Mouse (Mus musculus) lung, postnatal 0 days (tissue): ENCODE measurements around the gene Susd3. TPM values are rescaled to one million over a fixed set of nuclear protein-coding genes. Genes with fewer than 3 reads are reported as not detected.

Experiments used
- ATAC-seq: fragments of 200-750 bp; cut with Nextera tagmentation; 2 replicates; pipeline ENCODE4 v1.8.0; 2017; ENCODE audit warnings: moderate library complexity
- DNase-seq: peaks from one replicate; pipeline ENCODE4 v3.0.0-alpha.2; 2016; ENCODE audit warnings: low spot score
- H3K27ac ChIP-seq: fragments of 300-500 bp; sonication (generic); 2 replicates; pipeline ENCODE4 v1.5.1; 2014; ENCODE audit warnings: antibody characterized with exemption, mild to moderate bottlenecking, low read length, mixed read lengths
- H3K27me3 ChIP-seq: fragments of 300-500 bp; sonication (generic); replicated peaks from 2 replicates; pipeline ENCODE4 v1.6.1; 2014; ENCODE audit warnings: low read length, mixed read lengths; ENCODE audit not compliant: insufficient read depth
- H3K36me3 ChIP-seq: fragments of 300-500 bp; sonication (generic); 2 replicates; pipeline ENCODE4 v1.6.1; 2014; ENCODE audit warnings: low read length, mixed read lengths; ENCODE audit not compliant: insufficient read depth
- H3K4me1 ChIP-seq: fragments of 300-500 bp; sonication (generic); 2 replicates; pipeline ENCODE4 v1.6.1; 2014; ENCODE audit warnings: antibody characterized with exemption, low read depth, low read length, mixed read lengths; ENCODE audit not compliant: insufficient read depth
- H3K4me2 ChIP-seq: fragments of 300-500 bp; sonication (generic); replicated peaks from 2 replicates; pipeline ENCODE4 v1.6.1; 2014; ENCODE audit warnings: low read depth, mild to moderate bottlenecking, low read length, moderate library complexity, mixed read lengths
- H3K4me3 ChIP-seq: fragments of 300-500 bp; sonication (generic); 2 replicates; pipeline ENCODE4 v1.5.1; 2014; ENCODE audit warnings: low read depth, low read length
- H3K9ac ChIP-seq: fragments of 300-500 bp; sonication (generic); replicated peaks from 2 replicates; pipeline ENCODE4 v1.6.1; 2014; ENCODE audit warnings: low read depth, mild to moderate bottlenecking
- H3K9me3 ChIP-seq: fragments of 300-500 bp; sonication (generic); 2 replicates; pipeline ENCODE4 v1.6.1; 2016; ENCODE audit warnings: low read length, mixed read lengths
- CTCF ChIP-seq: IDR thresholded peaks from 2 replicates; pipeline ENCODE4 v1.5.1; 2016; ENCODE audit warnings: antibody characterized with exemption, mild to moderate bottlenecking
- EP300 ChIP-seq: IDR thresholded peaks from 2 replicates; pipeline ENCODE4 v1.6.1; 2016; ENCODE audit warnings: antibody characterized with exemption, mild to moderate bottlenecking, control low read depth
- WGBS: fragments of 180-500 bp; shearing (Covaris S2); extraction: QIAGEN DNeasy Blood & Tissue Kit; methylation state at CpG from one replicate; pipeline ENCODE4 v1.1.7; 2014; 5-methylcytosine and 5-hydroxymethylcytosine counted together
- polyA plus RNA-seq: library from polyadenylated mRNA; unstranded; fragments of >200 nt; fragmentation: Nextera tagmentation; extraction: Ambion mirVana; gene quantifications from 2 replicates; pipeline ENCODE4 v1.2.1, GENCODE M21; 2015

The Susd3 gene
- polyA plus RNA-seq, result 2.5 TPM in 2 replicates

DNA sequence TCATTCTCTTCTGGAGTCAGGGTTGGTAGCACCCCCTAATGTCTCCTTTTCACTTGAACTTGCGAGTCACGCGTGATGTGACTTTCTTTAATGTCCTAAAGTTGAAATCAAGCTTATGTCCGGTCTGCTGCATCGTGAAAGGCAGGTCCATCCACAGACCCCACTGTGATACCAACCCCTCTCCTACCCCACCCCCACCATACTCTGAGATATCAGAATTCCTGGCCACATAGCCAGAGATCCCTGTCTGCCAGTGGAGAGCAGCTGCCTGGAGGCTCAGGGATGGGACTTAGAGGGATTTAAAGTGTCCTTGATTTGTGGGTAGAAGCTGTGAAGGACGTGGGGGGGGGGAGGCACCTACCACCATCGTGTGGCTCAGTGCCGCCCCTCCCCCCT, at the start of gene Susd3:
Susd3 (minus strand) TSS at position 240 of the 396 bp plus-strand sequence.
- ATAC-seq (no peak), DNase-seq (no peak)
- Histone ChIP-seq H3K27ac (no peak within 1 kb of the TSS), H3K27me3 (peaks cover 15% of the 10 kb centered on the region), H3K4me2 (peak within 1 kb of the TSS; percentile 69), H3K4me3 (peak within 1 kb of the TSS; percentile 41), H3K9ac (0 out of 2 replicates have a peak within 1 kb of the TSS, but pooled peaks have one; percentile 8), H3K9me3 (no peaks in the 10 kb centered on the region), H3K36me3 (no peaks in the 10 kb centered on the region), H3K4me1 (no peaks in the 10 kb centered on the region)
- TF ChIP-seq CTCF, result no peak
- TF ChIP-seq EP300, result no peak
- 12% methylated on average over 8 of the region's 8 CpGs for WGBS

- Histone ChIP-seq H3K4me1 (peaks cover 4% of the 10 kb centered on the region; the same call in 1 of the 2 replicates), H3K36me3 (no peaks in the 10 kb centered on the region), H3K4me3 (no peak overlapping the region), H3K9ac (no peak overlapping the region), H3K27ac (no peak overlapping the region), H3K9me3 (no peaks in the 10 kb centered on the region), H3K27me3 (no peaks in the 10 kb centered on the region), H3K4me2 (no peak overlapping the region)
- no peak for ATAC-seq
- DNase-seq, result no peak
- WGBS, result 73% methylated on average over 7 of the region's 7 CpGs
- no peak for TF ChIP-seq EP300
- no peak for TF ChIP-seq CTCF
These were observed 47.8 kb upstream of the Susd3 start for GRCm38 (mm10) chr13:49296270-49296669.

GRCm38 (mm10) chr13:49294108-49294507, 45.6 kb upstream of the Susd3 start:
- WGBS, result 67% methylated on average over 9 of the region's 9 CpGs
- H3K4me3 ChIP-seq, result no peak overlapping the region
- no peaks in the 10 kb centered on the region for H3K36me3 ChIP-seq
- H3K9ac ChIP-seq, result no peak overlapping the region
- H3K9me3 ChIP-seq, result no peaks in the 10 kb centered on the region
- no peaks in the 10 kb centered on the region for H3K4me1 ChIP-seq
- TF ChIP-seq EP300, result no peak
- TF ChIP-seq CTCF, result no peak
- no peak overlapping the region for H3K27ac ChIP-seq
- H3K27me3 ChIP-seq, result no peaks in the 10 kb centered on the region
- DNase-seq (no peak), ATAC-seq (no peak)
- no peak overlapping the region for H3K4me2 ChIP-seq

GRCm38 (mm10) chr13:49291949-49292348, 43.4 kb upstream of the Susd3 start:
- H3K36me3 ChIP-seq, result no peaks in the 10 kb centered on the region
- H3K9me3 ChIP-seq, result no peaks in the 10 kb centered on the region
- H3K9ac ChIP-seq, result no peak overlapping the region
- no peak overlapping the region for H3K4me3 ChIP-seq
- no peaks in the 10 kb centered on the region for H3K27me3 ChIP-seq
- no peak for TF ChIP-seq CTCF
- no peak for TF ChIP-seq EP300
- DNase-seq (no peak), ATAC-seq (no peak)
- H3K4me1 ChIP-seq, result no peaks in the 10 kb centered on the region
- no peak overlapping the region for H3K27ac ChIP-seq
- 82% methylated on average over 6 of the region's 6 CpGs for WGBS
- H3K4me2 ChIP-seq, result no peak overlapping the region

DNA sequence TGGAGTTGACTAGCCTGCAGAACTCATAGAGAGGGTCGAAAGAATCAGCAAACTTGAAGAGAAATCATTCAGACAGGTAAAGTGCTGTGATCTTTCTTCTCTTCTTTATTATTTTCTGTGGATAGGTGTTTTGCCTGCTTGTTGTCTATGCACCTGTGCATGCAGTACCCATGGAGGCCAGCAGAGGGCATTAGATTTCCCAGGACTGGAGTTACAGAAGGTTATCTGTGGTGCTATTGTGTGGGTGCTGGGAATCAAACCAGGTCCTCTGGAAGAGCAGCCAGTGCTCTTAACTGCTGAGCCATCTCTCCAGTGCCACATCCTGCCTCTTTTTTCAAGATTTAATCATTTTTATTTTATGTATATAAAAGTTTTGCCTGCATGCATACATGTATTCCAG, 42.9 kb upstream of the Susd3 start:
- H3K36me3 ChIP-seq, result no peaks in the 10 kb centered on the region
- peak; percentile 65 for TF ChIP-seq CTCF
- TF ChIP-seq EP300, result no peak
- H3K27ac ChIP-seq, result no peak overlapping the region
- H3K4me1 ChIP-seq, result no peaks in the 10 kb centered on the region
- H3K4me3 ChIP-seq, result no peak overlapping the region
- H3K27me3 ChIP-seq, result no peaks in the 10 kb centered on the region
- ATAC-seq (no peak), DNase-seq (no peak)
- H3K9me3 ChIP-seq, result no peaks in the 10 kb centered on the region
- 29% methylated on average over 1 of the region's 1 CpGs for WGBS
- no peak overlapping the region for H3K4me2 ChIP-seq
- H3K9ac ChIP-seq, result no peak overlapping the region

- H3K27me3 ChIP-seq, result no peaks in the 10 kb centered on the region
These were observed 38.7 kb upstream of the Susd3 start for GRCm38 (mm10) chr13:49287224-49287623.

DNA sequence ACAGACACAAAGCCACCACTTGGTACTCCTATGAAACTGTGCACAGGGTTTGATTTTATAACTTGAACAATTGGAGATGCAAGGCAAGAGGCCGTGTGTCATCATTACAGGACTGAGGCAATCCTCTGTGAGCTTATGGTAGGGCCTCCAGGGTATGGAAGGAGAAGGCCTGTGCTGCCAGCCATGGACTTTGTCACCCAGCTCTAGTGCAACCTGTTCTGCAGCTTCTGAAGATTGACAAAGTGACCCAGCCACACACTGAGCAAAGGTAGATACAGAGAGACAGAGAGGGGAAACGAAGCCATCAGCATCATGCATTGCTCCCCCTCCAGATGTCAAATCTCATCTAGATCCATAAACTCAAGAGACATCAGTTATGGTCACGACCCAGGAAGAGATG, 38.2 kb upstream of the Susd3 start:
- H3K36me3 ChIP-seq, result no peaks in the 10 kb centered on the region
- H3K4me2 ChIP-seq, result no peak overlapping the region
- no peak overlapping the region for H3K27ac ChIP-seq
- no peaks in the 10 kb centered on the region for H3K27me3 ChIP-seq
- ATAC-seq (no peak), DNase-seq (no peak)
- H3K9ac ChIP-seq, result no peak overlapping the region
- WGBS, result 77% methylated on average over 3 of the region's 3 CpGs
- no peaks in the 10 kb centered on the region for H3K9me3 ChIP-seq
- no peak overlapping the region for H3K4me3 ChIP-seq
- no peaks in the 10 kb centered on the region for H3K4me1 ChIP-seq
- TF ChIP-seq CTCF, result no peak

More at GRCm38 (mm10) chr13:49287224-49287623, 38.7 kb upstream of the Susd3 start:
- TF ChIP-seq EP300, result no peak
- no peak for TF ChIP-seq CTCF
- Histone ChIP-seq H3K36me3 (no peaks in the 10 kb centered on the region), H3K9me3 (no peaks in the 10 kb centered on the region), H3K9ac (no peak overlapping the region), H3K4me1 (no peaks in the 10 kb centered on the region), H3K4me3 (no peak overlapping the region), H3K27ac (no peak overlapping the region), H3K4me2 (no peak overlapping the region)
- no peak for DNase-seq
- ATAC-seq, result no peak
- 83% methylated on average over 6 of the region's 6 CpGs for WGBS
